Mouse (Mus musculus) thymus, adult 2 months (tissue): ENCODE measurements around the gene Gpr84.

ENCODE experiments used
- CTCF ChIP-seq: fragments of 200-500 bp; IDR thresholded peaks from 2 replicates; pipeline ENCODE4 v1.5.1; 2012; ENCODE audit warnings: mild to moderate bottlenecking, control low read depth, low read length, moderate library complexity, borderline replicate concordance; ENCODE audit not compliant: control insufficient read depth, poor library complexity, insufficient read depth; ENCODE audit errors: extremely low read depth
- POLR2A ChIP-seq: fragments of 200-500 bp; IDR thresholded peaks from 2 replicates; pipeline ENCODE4 v1.6.1; 2012; ENCODE audit warnings: mild to moderate bottlenecking, low read length, control low read depth, moderate library complexity; ENCODE audit not compliant: control insufficient read depth, poor library complexity, insufficient read depth; ENCODE audit errors: extremely low read depth

- no peak for TF ChIP-seq POLR2A
- TF ChIP-seq CTCF = no peak
Measured at GRCm38 (mm10) chr15:103318201-103318816, 7.9 kb upstream of the Gpr84 start.
